Mouse (Mus musculus) midbrain, embryonic 13.5 days (tissue): ENCODE results near the gene Serpina5. TPM values are rescaled to one million over a fixed set of nuclear protein-coding genes. Genes with fewer than 3 reads are reported as not detected.

ENCODE experiments used
- ATAC-seq: fragments of 200-750 bp; cut with Nextera tagmentation; 2 replicates; pipeline ENCODE4 v1.8.0; 2017; ENCODE audit warnings: mild to moderate bottlenecking, moderate TSS enrichment, moderate library complexity
- H3K27ac ChIP-seq: fragments of 300-500 bp; sonication (generic); 2 replicates; pipeline ENCODE4 v1.5.1; 2015; ENCODE audit warnings: inconsistent platforms, mild to moderate bottlenecking, moderate library complexity
- H3K27me3 ChIP-seq: fragments of 300-500 bp; sonication (generic); 2 replicates; pipeline ENCODE4 v1.6.1; 2015; ENCODE audit warnings: mild to moderate bottlenecking, inconsistent platforms
- H3K36me3 ChIP-seq: fragments of 300-500 bp; sonication (generic); 2 replicates; pipeline ENCODE4 v1.6.1; 2015; ENCODE audit warnings: mild to moderate bottlenecking, inconsistent platforms
- H3K4me1 ChIP-seq: fragments of 300-500 bp; sonication (generic); replicated peaks from 2 replicates; pipeline ENCODE4 v1.6.1; 2015; ENCODE audit warnings: inconsistent platforms
- H3K4me2 ChIP-seq: fragments of 300-500 bp; sonication (generic); replicated peaks from 2 replicates; pipeline ENCODE4 v1.6.1; 2015; ENCODE audit warnings: moderate library complexity, mild to moderate bottlenecking, inconsistent platforms
- H3K4me3 ChIP-seq: fragments of 300-500 bp; sonication (generic); replicated peaks from 2 replicates; pipeline ENCODE4 v1.5.1; 2015; ENCODE audit warnings: mild to moderate bottlenecking, inconsistent platforms
- H3K9ac ChIP-seq: fragments of 300-500 bp; sonication (generic); replicated peaks from 2 replicates; pipeline ENCODE4 v1.6.1; 2015; ENCODE audit warnings: mild to moderate bottlenecking, inconsistent platforms
- H3K9me3 ChIP-seq: fragments of 300-500 bp; sonication (generic); 2 replicates; pipeline ENCODE4 v1.6.1; 2016; ENCODE audit warnings: mild to moderate bottlenecking, inconsistent platforms
- WGBS: fragments of 180-500 bp; shearing (Covaris S2); methylation state at CpG from one replicate; pipeline ENCODE4 v1.1.7; 2015; 5-methylcytosine and 5-hydroxymethylcytosine counted together
- polyA plus RNA-seq: library from polyadenylated mRNA; unstranded; fragments of >200 nt; fragmentation: Nextera tagmentation; extraction: Ambion mirVana; gene quantifications from 2 replicates; pipeline ENCODE4 v1.2.1, GENCODE M21; 2015

The Serpina5 gene
- polyA plus RNA-seq, 1 experiment from 2014 or later: not detected

DNA sequence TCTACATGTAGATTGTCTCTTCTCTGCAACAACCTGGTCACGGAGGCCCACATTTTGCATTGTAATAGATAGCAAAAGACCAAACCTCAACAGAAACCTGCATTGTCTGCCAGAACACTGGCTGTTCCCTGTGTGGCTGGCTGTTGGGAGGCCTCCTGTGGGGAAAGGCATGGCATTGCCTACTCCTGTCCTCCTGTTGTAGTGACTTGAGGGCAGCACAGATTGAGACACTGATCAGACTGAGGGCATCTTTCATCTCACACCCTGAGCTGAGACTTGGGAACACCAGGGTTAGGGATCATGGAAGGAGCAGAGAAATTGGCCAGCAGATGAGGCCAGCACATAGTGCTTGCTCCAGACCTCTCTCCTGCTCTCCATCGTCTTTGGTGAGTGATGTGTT lies 37.3 kb downstream of the Serpina5 start:
- H3K9me3 ChIP-seq: no peaks in the 10 kb centered on the region
- H3K27me3 ChIP-seq: no peaks in the 10 kb centered on the region
- no peak for ATAC-seq
- no peak overlapping the region for H3K4me2 ChIP-seq
- no peaks in the 10 kb centered on the region for H3K36me3 ChIP-seq
- no peak overlapping the region for H3K27ac ChIP-seq
- no peak overlapping the region for H3K4me3 ChIP-seq
- WGBS: 80% methylated on average over 2 of the region's 2 CpGs
- H3K4me1 ChIP-seq: no peaks in the 10 kb centered on the region
- H3K9ac ChIP-seq: no peak overlapping the region

DNA sequence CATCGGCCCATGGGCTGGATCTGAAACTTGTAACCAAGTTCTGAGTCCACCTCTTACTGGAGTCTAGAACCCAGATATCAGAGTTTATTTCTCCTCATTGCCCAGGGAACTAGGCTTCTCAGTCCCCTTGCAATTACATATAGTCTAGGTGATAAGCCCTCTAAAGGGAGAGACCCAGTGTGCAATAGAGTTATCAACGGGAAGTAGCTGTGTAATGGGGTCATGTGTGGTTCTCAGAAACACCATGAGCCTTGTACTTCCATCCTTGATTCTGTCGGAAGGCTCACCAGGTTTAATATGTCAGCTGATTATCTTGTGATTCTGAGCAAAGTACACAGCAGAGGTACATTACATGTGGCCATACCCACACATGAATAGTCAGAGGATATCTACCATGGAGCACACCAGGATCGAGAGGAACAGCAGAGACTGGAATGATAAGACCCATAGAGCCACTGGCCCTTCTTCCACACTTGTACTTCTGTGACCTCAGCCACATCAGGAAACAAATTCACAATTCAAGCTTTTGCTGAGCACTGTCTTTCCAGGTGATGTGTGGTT lies 39.7 kb downstream of the Serpina5 start:
- 90% methylated on average over 4 of the region's 4 CpGs for WGBS
- no peak for ATAC-seq
- no peaks in the 10 kb centered on the region for H3K4me1 ChIP-seq
- H3K27me3 ChIP-seq: no peaks in the 10 kb centered on the region
- no peak overlapping the region for H3K4me3 ChIP-seq
- H3K9ac ChIP-seq: no peak overlapping the region
- H3K9me3 ChIP-seq: no peaks in the 10 kb centered on the region
- H3K4me2 ChIP-seq: no peak overlapping the region
- no peak overlapping the region for H3K27ac ChIP-seq
- H3K36me3 ChIP-seq: no peaks in the 10 kb centered on the region

DNA sequence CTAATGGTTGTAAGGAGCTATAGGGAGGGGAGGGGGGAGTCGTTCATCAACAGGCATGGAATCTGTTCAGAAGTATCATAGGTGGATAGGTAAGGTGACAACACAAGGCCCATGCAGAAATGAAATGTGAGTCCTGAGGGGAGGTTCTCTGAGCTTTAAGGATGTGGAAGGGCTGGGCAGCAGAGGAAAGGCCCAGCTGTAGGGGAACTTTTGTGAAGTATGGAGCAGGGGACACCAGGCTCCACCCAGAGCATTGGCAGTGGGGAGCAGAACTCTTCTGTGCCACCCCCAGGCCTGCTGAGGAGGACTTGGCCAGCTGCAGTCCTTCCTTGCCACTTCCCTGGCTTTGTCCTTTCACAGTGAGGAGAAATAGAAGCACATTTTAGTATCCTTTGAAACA lies 40.6 kb downstream of the Serpina5 start:
- no peak overlapping the region for H3K4me3 ChIP-seq
- H3K9ac ChIP-seq: no peak overlapping the region
- no peak overlapping the region for H3K27ac ChIP-seq
- H3K36me3 ChIP-seq: no peaks in the 10 kb centered on the region
- WGBS: 85% methylated on average over 1 of the region's 1 CpGs
- no peaks in the 10 kb centered on the region for H3K4me1 ChIP-seq
- ATAC-seq: no peak
- no peak overlapping the region for H3K4me2 ChIP-seq
- H3K27me3 ChIP-seq: no peaks in the 10 kb centered on the region
- H3K9me3 ChIP-seq: no peaks in the 10 kb centered on the region

DNA sequence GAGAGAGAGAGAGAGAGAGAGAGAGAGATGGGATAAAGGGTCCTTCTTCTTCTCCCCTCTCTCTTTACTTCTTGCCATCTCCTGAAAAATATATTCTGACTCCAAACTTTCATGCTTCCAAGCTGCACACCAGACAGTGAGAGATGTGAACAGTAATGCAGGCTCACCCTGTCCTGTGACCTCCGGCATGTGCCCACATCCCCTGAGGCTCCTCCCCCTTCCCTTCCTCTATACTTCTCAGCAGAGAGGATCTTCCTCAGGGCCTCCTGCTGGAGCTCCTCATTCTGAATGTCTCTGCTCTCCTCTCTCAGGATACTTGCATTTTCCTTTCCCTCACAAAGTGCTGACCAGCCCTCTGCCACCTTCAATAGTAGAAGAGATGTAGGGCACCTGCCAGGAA lies 41.5 kb downstream of the Serpina5 start:
- WGBS: 81% methylated on average over 1 of the region's 1 CpGs
- no peak overlapping the region for H3K27ac ChIP-seq
- no peaks in the 10 kb centered on the region for H3K27me3 ChIP-seq
- no peak overlapping the region for H3K4me3 ChIP-seq
- no peaks in the 10 kb centered on the region for H3K36me3 ChIP-seq
- no peak overlapping the region for H3K4me2 ChIP-seq
- no peak overlapping the region for H3K9ac ChIP-seq
- H3K4me1 ChIP-seq: no peaks in the 10 kb centered on the region
- H3K9me3 ChIP-seq: no peaks in the 10 kb centered on the region
- no peak for ATAC-seq

DNA sequence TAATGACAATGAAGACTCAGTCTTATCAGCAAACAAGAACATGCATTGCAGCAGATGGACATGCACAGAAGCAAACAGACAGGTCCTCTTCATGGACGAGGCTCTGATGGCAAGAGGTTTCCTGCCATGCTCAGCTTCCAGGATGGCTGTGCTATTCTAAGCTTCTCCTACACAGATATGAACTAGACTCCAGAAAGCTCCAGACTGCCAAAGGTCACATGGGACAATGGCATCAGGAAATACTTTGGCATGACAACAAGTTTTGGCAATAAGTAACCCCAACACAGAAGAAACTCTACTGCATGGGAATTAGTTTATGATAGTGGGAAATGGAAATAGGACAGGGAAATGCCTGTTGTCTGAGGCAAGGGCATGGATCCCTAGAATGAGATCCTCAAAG lies 42.4 kb downstream of the Serpina5 start:
- H3K4me1 ChIP-seq: no peaks in the 10 kb centered on the region
- no peak overlapping the region for H3K27ac ChIP-seq
- ATAC-seq: no peak
- H3K9ac ChIP-seq: no peak overlapping the region
- H3K9me3 ChIP-seq: no peaks in the 10 kb centered on the region
- H3K27me3 ChIP-seq: no peaks in the 10 kb centered on the region
- H3K36me3 ChIP-seq: no peaks in the 10 kb centered on the region
- 83% methylated on average over 1 of the region's 1 CpGs for WGBS
- no peak overlapping the region for H3K4me2 ChIP-seq
- no peak overlapping the region for H3K4me3 ChIP-seq

DNA sequence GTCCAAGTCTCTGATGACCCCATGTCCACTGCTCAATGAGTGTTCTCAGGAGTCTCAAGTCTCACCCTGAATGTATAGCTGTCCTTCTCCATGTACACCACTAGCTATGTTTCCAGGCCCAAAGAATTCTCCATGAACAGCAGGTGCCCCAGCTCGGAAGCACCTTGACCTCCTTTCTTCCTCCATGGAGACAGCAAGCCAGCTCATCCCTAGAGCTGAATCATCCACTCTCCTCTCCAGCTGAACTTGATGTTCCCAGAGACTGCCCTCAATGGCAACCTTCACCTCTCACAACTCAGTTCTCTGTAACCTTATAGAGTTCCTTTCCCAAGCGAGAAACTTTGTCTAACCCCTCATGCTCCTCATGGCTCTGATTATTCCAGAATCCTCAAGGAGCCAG lies 44.7 kb downstream of the Serpina5 start:
- Histone ChIP-seq H3K4me1 (no peaks in the 10 kb centered on the region), H3K4me2 (no peak overlapping the region), H3K36me3 (no peaks in the 10 kb centered on the region), H3K4me3 (no peak overlapping the region), H3K27me3 (no peaks in the 10 kb centered on the region), H3K9ac (no peak overlapping the region), H3K9me3 (no peaks in the 10 kb centered on the region), H3K27ac (no peak overlapping the region)
- 87% methylated on average over 2 of the region's 2 CpGs for WGBS
- ATAC-seq: no peak

DNA sequence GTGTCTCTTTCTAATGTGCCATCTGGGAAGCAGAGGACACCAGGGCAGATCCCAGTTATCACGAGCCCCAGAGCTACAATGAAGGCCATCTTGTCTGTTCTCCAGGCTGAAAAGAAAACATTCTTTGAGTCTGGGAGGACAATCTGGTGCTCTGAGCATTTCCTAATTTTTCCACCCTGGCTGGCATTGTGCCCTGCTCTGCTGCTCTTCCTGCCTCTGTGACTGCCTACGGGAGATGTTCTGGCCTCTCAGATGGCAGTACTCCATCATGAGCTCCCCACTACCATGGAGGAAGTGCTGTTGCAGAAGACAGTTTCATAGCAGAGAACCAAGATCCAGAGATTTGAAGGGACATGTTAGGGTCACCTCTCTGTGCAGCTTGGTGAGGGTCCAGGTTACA lies 51.1 kb downstream of the Serpina5 start:
- WGBS: 84% methylated on average over 2 of the region's 2 CpGs
- H3K9ac ChIP-seq: no peak overlapping the region
- H3K4me2 ChIP-seq: no peak overlapping the region
- H3K27ac ChIP-seq: no peak overlapping the region
- no peaks in the 10 kb centered on the region for H3K9me3 ChIP-seq
- H3K4me3 ChIP-seq: no peak overlapping the region
- H3K27me3 ChIP-seq: no peaks in the 10 kb centered on the region
- no peaks in the 10 kb centered on the region for H3K36me3 ChIP-seq
- H3K4me1 ChIP-seq: no peaks in the 10 kb centered on the region
- ATAC-seq: no peak

DNA sequence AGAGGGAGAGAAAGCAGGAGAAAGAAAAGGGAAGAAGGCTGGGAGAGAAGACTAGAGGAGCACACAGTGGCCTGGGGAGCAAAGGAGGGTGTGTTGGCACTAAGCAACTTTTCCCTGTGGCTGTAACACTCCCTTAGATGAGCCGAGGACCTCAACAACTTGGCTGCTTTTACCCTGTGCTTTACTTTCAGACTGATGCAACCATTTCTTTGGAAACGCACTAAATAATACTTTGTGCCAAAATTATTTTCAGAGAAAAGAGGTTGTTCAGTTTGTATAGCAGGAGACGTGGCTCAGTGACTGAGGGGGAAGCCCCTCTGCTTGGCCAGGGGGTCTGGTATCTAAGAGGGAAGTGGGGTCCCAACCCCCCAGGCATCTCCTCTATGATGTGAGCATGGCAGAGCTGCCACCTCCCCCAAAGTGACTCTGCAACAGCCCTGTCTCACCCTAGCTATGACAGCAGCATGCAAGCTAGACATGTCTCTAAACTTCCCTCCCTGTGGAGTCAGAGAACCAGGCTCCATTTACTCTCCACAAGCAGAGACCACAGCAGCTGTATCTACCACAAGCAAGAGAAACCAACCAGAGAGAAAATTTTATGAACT lies 52.2 kb downstream of the Serpina5 start:
- 82% methylated on average over 3 of the region's 3 CpGs for WGBS
- Histone ChIP-seq H3K9ac (no peak overlapping the region), H3K9me3 (no peaks in the 10 kb centered on the region)

DNA sequence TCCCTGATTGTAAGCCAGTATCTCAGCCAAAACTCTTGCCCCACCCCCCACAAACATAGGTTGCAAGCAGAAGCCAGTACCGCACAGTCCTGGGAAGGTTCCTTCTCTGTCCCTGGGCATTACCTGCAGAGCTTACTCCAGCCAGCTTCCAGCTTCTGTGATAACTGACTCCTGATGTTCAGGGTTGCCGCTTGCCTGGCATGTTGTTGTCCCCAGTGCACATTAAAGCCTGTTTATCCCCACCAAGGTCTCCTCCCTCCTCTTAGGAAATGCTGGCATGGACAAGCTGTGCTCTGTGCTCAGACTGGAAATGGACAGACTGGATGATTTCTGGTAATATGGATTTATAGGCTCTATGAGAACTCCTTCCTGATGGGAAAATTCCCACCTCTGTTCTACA lies 52.7 kb downstream of the Serpina5 start, which contains the start of gene Serpina3c:
Gene Serpina3c (minus strand): TSS at position 215 of the 400 bp plus-strand sequence.
- Histone ChIP-seq H3K36me3 (no peaks in the 10 kb centered on the region), H3K4me2 (no peak within 1 kb of the TSS), H3K4me3 (no peak within 1 kb of the TSS), H3K9ac (no peak within 1 kb of the TSS), H3K27me3 (no peaks in the 10 kb centered on the region), H3K27ac (no peak within 1 kb of the TSS), H3K4me1 (no peaks in the 10 kb centered on the region), H3K9me3 (no peaks in the 10 kb centered on the region)
- 89% methylated on average over 2 of the region's 2 CpGs for WGBS
- ATAC-seq: no peak

More for the DNA sequence above, 52.2 kb downstream of the Serpina5 start:
- H3K36me3 ChIP-seq: no peaks in the 10 kb centered on the region
- no peak overlapping the region for H3K4me3 ChIP-seq
- no peaks in the 10 kb centered on the region for H3K27me3 ChIP-seq
- no peaks in the 10 kb centered on the region for H3K4me1 ChIP-seq
- H3K27ac ChIP-seq: no peak overlapping the region
- H3K4me2 ChIP-seq: no peak overlapping the region
- no peak for ATAC-seq

Other genes with a start within 250 kb of the Serpina5 start
- gene Serpina1a, start 237.6 kb upstream of the Serpina5 start, polyA plus RNA-seq: 0.50 TPM in 1 of 2 replicates, not detected in the other
- gene Serpina1c, start 196.2 kb upstream of the Serpina5 start, polyA plus RNA-seq: 0.22 TPM in 1 of 2 replicates, not detected in the other
- 0.16 TPM in 1 of 2 replicates, not detected in the other for gene Serpina1e, start 142.1 kb upstream of the Serpina5 start, polyA plus RNA-seq
- not detected in 2 replicates for gene Serpina11, start 111.2 kb upstream of the Serpina5 start, polyA plus RNA-seq
- gene Serpina9, start 87.4 kb upstream of the Serpina5 start, polyA plus RNA-seq: not detected in 2 replicates
- not detected in 2 replicates for gene Serpina12, start 56.7 kb upstream of the Serpina5 start, polyA plus RNA-seq
- gene Serpina3a, start 11.6 kb downstream of the Serpina5 start, polyA plus RNA-seq: not detected in 2 replicates
- not detected in 2 replicates for gene Serpina3b, start 26.9 kb downstream of the Serpina5 start, polyA plus RNA-seq
- not detected in 2 replicates for gene Serpina3c, start 52.8 kb downstream of the Serpina5 start, polyA plus RNA-seq
- 0.07 and 0.13 TPM in 2 replicates for gene Serpina3f, start 113.4 kb downstream of the Serpina5 start, polyA plus RNA-seq
- gene Serpina3g, start 135.1 kb downstream of the Serpina5 start, polyA plus RNA-seq: 0.26 and 0.36 TPM in 2 replicates
- not detected in 2 replicates for gene Serpina3i, start 162.0 kb downstream of the Serpina5 start, polyA plus RNA-seq
- gene Serpina3j, start 213.4 kb downstream of the Serpina5 start, polyA plus RNA-seq: not detected in 2 replicates
- gene Serpina3k, start 237.4 kb downstream of the Serpina5 start, polyA plus RNA-seq: not detected in 2 replicates
- gene Serpina3m, start 237.4 kb downstream of the Serpina5 start, polyA plus RNA-seq: not detected in 2 replicates